Mouse (Mus musculus) lung, adult 2 months (tissue): Measurements from ENCODE around the gene Noc4l. TPM values are rescaled to one million over a fixed set of nuclear protein-coding genes. Genes with fewer than 3 reads are reported as not detected.
A peak's percentile ranks its signal among the peaks of the same experiment; 100 is the strongest.

Source experiments
- DNase-seq: peaks from one replicate; pipeline ENCODE4 v3.0.0; 2022
- H3K4me1 ChIP-seq: fragments of 200-500 bp; 2 replicates; pipeline ENCODE4 v1.6.1; 2011; ENCODE audit warnings: low read length; ENCODE audit not compliant: control insufficient read depth, insufficient read depth
- H3K4me3 ChIP-seq: fragments of 200-500 bp; replicated peaks from 2 replicates; pipeline ENCODE3; 2011; ENCODE audit warnings: low read depth, mild to moderate bottlenecking, control low read depth, low read length; ENCODE audit errors: extremely low read depth
- CTCF ChIP-seq: fragments of 200-500 bp; IDR thresholded peaks from 2 replicates; pipeline ENCODE4 v1.5.1; 2011; ENCODE audit warnings: mild to moderate bottlenecking, low read length, control low read depth; ENCODE audit not compliant: insufficient read depth
- POLR2A ChIP-seq: fragments of 200-500 bp; IDR thresholded peaks from 2 replicates; pipeline ENCODE4 v1.6.1; 2011; ENCODE audit warnings: low read depth, mild to moderate bottlenecking, control low read depth, low read length, borderline replicate concordance; ENCODE audit errors: extremely low read depth
- WGBS: fragments of 180-500 bp; shearing (Covaris S2); methylation state at CpG from one replicate; pipeline ENCODE4 v1.1.7; 2018; 5-methylcytosine and 5-hydroxymethylcytosine counted together
- polyA plus RNA-seq: library from polyadenylated mRNA; depleted of rRNA; stranded (reverse); fragments of >200 nt; gene quantifications from 2 replicates; pipeline ENCODE4 v1.2.3, GENCODE M21; 2012; rRNA removed

Noc4l gene
- 36.0 and 41.5 TPM in 2 replicates for polyA plus RNA-seq

DNA sequence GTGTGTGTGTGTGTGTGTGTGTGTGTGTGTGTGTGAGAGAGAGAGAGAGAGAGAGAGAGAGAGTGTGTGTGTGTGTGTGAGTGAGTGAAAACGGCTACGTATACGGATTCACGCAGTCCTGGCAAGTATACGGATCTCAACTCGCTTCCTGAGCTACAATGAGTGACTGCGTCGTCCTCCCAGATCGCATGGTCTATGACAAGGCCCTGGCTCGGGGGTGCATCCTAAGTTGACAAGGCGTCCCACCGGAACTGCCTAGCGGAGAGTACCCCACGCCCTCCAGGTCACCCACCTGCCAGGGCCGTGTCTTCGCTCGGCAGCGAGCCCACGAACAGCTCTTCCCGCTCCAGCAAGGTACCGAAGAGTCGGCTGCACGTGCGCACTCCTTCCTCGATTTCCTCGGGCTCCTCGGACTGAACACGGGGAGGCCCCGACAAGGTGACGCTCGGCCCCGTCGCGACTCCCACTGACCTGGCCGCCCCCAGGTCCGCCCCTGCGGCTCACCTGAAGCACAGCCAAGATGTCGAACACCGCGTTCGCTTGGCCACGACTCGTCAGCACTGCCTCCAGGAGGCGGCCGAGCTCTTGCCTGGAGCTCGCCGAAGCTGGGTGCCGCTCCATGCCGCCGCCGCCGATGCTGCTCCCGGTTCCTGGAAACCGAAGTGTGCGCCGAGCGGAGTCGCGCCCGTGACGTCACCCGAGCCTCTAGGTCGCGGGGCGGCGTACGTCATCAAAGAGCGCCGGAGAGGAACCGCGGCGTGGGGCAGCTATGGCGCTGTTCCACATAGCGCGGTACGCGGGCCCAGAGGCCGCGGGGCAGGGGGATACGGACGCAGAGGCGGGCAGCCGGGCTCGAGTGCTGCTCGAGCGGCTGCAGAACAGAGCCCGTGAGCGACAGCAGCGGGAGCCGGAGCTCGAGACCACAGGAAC is at the start of gene Noc4l, which contains the start of gene Ddx51:
Noc4l (minus strand) TSS at position 699 of the 930 bp plus-strand sequence.
Ddx51 (plus strand) TSS at position 733 of the 930 bp plus-strand sequence.
- peak; percentile 95 for DNase-seq
- peak within 1 kb of the TSS; percentile 98 for H3K4me3 ChIP-seq
- peaks cover 2% of the 10 kb centered on the region; the same call in 1 of the 2 replicates for H3K4me1 ChIP-seq
- no peak for TF ChIP-seq CTCF
- TF ChIP-seq POLR2A: peak; percentile 62; the same call in 1 of the 2 replicates
- under 1% methylated on average over 91 of the region's 91 CpGs for WGBS

DNA sequence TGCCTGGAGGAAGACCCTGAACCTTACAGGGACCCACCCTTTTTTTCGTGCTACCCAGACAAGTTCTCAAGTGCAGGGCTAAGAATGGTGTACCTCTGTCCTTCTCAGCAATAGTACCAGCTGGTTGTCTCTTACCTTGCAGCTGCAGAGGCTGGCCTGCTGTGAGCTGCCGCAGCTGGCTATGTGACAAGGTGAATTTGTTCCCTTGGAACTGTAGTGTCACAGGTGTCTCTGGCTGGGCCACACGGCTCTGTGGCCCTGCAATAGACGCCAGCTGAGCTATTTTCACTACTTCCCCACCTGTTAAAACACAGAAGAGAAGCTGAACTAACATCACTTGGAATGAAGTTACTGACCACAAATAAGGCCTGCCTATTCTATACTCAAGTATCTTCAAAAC is 45.4 kb upstream of the Noc4l start:
- no peak for TF ChIP-seq CTCF
- TF ChIP-seq POLR2A: no peak
- H3K4me3 ChIP-seq: no peak overlapping the region
- no peak for DNase-seq
- H3K4me1 ChIP-seq: no peaks in the 10 kb centered on the region
- 81% methylated on average over 4 of the region's 4 CpGs for WGBS

DNA sequence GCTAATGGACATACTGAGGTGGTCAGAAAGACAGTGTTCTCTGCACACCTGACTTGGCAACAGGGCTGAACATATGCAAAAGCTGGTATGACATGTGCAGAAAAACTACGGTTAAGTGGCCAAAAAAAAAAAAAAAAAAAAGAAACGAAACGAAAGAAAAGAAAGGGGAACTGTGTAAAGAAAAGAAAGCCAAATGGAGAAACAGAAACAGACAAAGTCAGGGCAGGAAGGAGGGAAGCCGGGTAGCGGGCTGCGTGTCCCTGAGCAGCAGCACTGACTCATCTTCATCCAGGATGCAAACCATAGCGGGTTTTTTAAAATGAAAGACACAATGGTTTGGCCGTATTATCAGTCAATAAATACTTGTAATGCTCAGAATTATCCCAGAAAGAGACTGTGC is 28.8 kb upstream of the Noc4l start:
- Histone ChIP-seq H3K4me3 (no peak overlapping the region), H3K4me1 (no peaks in the 10 kb centered on the region)
- 83% methylated on average over 8 of the region's 8 CpGs for WGBS
- DNase-seq: no peak
- TF ChIP-seq CTCF: no peak

DNA sequence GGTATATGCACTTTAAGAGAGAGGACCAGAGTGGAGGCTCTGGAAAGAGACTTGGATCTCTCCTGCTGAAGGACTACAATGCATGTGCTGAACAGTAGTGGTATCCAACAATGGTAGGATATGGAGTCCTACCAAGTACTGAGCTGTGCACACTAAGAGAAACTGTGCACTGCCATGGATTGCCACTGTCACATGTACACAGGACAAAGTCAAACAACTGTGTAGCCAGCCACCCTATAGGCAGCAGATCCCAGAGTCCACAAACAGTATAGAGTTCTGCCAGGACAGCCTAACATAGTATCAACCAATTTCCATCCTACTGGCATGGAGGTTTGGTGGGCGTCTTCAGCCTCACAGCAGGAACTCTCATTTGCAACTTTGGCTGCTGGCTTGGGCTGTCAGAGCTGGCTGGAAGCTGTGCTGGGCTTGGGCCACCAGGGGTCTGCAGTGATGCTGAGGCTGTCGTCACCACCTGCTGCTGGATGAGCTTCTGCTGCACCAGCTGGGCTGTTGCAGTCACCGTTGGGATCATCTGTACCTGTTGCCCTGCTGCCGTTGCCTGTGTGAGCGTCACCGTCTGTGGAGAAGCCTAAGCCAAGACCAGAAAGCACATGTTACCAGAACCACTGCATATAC is 12.4 kb upstream of the Noc4l start:
- H3K4me1 ChIP-seq: no peaks in the 10 kb centered on the region
- TF ChIP-seq CTCF: no peak
- DNase-seq: no peak
- 72% methylated on average over 6 of the region's 6 CpGs for WGBS
- no peak overlapping the region for H3K4me3 ChIP-seq

DNA sequence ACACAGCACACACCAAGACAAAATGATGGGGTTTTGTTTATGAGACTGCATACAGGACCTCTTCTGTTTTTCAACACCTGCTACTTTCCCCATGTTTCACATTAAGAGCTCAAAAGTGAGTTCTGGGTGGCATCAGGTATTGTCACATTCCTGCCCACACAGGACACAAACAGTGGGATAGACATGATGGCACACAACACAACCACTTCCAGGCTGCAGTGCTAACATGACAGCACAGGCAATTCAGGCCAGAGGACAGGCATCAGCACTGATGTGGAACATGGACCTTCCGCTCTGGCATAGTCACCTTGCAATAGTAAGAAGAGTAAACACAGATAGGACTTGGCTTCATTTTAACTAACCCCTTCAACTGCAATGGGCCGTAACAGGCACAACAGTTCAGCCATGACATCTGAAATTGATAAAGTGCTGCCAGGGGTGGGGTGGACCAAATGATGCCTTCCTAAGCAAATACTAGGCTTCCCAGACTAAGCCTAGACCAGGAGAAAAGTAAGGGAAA is 11.6 kb upstream of the Noc4l start:
- Histone ChIP-seq H3K4me3 (no peak overlapping the region), H3K4me1 (no peaks in the 10 kb centered on the region)
- 93% methylated on average over 2 of the region's 2 CpGs for WGBS
- DNase-seq: no peak
- TF ChIP-seq CTCF (no peak), POLR2A (no peak)

DNA sequence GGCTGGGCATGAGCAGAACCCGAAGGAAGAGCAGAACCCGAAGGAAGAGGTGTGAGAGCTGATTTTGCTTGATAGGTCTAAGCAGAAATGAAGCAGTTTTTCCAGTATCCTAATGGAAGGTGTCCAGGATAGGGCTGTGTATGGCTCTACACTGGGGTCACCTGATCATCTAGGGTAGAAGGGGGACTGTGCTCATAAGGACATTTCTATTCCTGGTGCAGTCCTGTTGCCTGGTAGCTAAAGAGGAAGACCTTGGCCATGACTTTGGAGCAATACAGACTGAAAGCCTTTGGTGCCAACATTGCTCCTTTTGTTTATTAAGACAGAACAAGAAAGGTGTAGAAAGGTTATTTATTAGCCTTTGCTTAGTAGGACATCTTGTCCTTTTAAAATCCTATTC is 10.8 kb upstream of the Noc4l start:
- WGBS: 88% methylated on average over 2 of the region's 2 CpGs
- TF ChIP-seq POLR2A: no peak
- TF ChIP-seq CTCF: no peak
- DNase-seq: no peak
- H3K4me3 ChIP-seq: no peak overlapping the region
- no peaks in the 10 kb centered on the region for H3K4me1 ChIP-seq

DNA sequence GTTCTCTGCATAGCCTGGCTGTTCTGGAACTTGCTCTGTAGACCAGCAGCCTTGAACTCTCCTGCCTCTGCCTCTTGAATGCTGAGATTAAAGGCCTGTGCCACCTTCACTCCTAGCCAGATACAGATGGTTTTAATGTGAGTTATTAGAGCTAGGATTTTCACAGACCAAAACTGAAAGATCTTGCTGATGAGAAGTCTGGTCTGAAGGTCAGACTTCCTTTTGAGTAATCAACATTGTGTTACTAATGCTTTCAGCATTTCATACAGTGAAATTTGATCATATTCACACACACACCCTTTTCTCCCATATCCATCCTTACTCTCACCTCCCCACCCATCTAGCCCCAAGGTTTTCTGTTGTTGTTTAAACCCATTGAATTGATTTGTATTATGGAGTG is 6.5 kb upstream of the Noc4l start:
- no peak overlapping the region for H3K4me3 ChIP-seq
- no peaks in the 10 kb centered on the region for H3K4me1 ChIP-seq
- no peak for TF ChIP-seq CTCF
- no peak for TF ChIP-seq POLR2A
- DNase-seq: no peak

DNA sequence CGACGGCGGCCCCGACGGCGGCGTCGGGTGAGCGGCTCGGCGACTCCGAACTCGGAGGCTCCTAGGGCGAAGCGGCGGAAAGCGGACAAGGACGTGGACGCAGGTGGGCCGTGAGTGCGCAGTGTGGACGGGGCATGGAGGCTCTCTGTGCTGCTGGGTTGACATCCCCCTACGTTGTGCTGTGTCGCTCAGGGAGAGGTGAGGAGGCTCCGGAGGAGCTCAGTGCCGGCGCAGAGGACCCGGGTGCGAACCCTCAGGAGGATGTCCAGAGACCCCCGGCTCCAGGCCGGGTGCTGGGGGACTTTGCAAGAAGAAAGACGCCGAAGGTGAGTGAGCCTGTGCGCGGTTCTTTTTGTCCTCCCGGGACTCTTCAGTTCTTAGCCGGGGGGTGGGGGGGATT is 469 bp upstream of the Noc4l start:
- no peak for TF ChIP-seq POLR2A
- no peak for TF ChIP-seq CTCF
- WGBS: under 1% methylated on average over 37 of the region's 37 CpGs
- no peak for DNase-seq
- peaks cover 2% of the 10 kb centered on the region; the same call in 1 of the 2 replicates for H3K4me1 ChIP-seq
- peak overlapping the region; percentile 98 for H3K4me3 ChIP-seq

DNA sequence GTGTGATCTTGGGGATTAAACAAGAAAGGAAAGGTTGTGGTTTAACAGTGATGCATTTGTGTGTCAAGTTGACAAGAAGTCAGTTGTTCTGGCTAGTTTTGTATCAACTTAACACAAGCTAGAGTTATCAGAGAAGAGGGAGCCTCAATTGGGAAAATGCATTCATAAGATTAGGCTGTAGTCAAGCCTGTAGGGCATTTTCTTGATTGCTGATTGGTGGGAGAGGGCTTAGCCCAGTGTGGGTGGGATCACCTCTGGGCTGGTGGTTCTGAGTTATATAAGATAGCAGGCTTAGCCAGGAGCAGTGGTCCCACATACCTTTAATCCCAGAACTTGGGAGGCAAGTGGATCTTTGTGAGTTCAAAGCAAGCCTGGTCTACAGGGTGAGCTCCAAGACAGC is 6.8 kb downstream of the Noc4l start:
- DNase-seq: no peak
- Histone ChIP-seq H3K4me1 (no peaks in the 10 kb centered on the region), H3K4me3 (no peak overlapping the region)
- TF ChIP-seq POLR2A (no peak), CTCF (no peak)

DNA sequence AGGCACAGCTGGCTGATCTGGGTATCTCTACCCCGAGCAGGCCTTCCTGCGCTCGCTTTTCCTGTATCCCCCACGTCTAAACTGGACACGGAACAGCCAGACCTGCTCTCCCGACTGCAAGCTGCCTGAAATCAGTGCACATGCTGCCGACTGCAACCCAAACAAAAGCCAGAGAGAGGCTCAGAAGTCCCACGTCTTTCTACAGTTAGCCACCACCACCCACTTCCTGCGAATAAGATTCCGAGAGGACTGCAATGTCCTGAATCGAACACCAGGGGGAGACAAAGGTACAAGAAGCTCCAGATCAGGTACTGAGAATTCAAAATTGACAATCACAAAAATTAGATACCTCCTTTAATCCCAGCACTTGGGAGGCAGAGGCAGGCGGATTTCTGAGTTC is 13.8 kb downstream of the Noc4l start:
- WGBS: 15% methylated on average over 12 of the region's 12 CpGs
- H3K4me1 ChIP-seq: peaks cover 2% of the 10 kb centered on the region
- DNase-seq: peak; percentile 54
- TF ChIP-seq POLR2A (no peak), CTCF (peak; percentile 39)
- H3K4me3 ChIP-seq: no peak overlapping the region
